Mouse (Mus musculus) C2C12 (cell line): Measurements from ENCODE around the gene Rhoh. TPM values are rescaled to one million over a fixed set of nuclear protein-coding genes. Genes with fewer than 3 reads are reported as not detected.

ENCODE experiments used
- H3K27me3 ChIP-seq: one replicate; pipeline ENCODE4 v1.6.1; 2011; ENCODE audit not compliant: control insufficient read depth, insufficient read depth, insufficient read length
- H3K36me3 ChIP-seq: one replicate; pipeline ENCODE4 v1.6.1; 2011; ENCODE audit not compliant: control insufficient read depth, insufficient read depth
- H3K4me3 ChIP-seq: one replicate; pipeline ENCODE4 v1.5.1; 2011; ENCODE audit warnings: mild to moderate bottlenecking, control low read depth; ENCODE audit not compliant: poor library complexity, insufficient read depth, severe bottlenecking
- H3K79me2 ChIP-seq: one replicate; pipeline ENCODE4 v1.6.1; 2011; ENCODE audit not compliant: control insufficient read depth, insufficient read depth
- H3K79me3 ChIP-seq: one replicate; pipeline ENCODE4 v1.6.1; 2011; ENCODE audit warnings: low read depth, control low read depth
- H3ac ChIP-seq: one replicate; pipeline ENCODE3; 2011; ENCODE audit warnings: low read depth; ENCODE audit not compliant: control insufficient read depth, insufficient read length
- CEBPB ChIP-seq: IDR thresholded peaks from one replicate; pipeline ENCODE4 v1.6.1; 2011; ENCODE audit warnings: low read depth, mild to moderate bottlenecking, control low read depth, moderate library complexity
- CTCF ChIP-seq: IDR thresholded peaks from one replicate; pipeline ENCODE4 v1.5.1; 2011; ENCODE audit not compliant: control insufficient read depth, insufficient read depth, insufficient read length
- FOSL1 ChIP-seq: IDR thresholded peaks from one replicate; pipeline ENCODE4 v1.8.0; 2011; ENCODE audit warnings: mild to moderate bottlenecking, low read length; ENCODE audit not compliant: poor library complexity, insufficient read depth, severe bottlenecking
- MAX ChIP-seq: IDR thresholded peaks from one replicate; pipeline ENCODE4 v1.6.1; 2011; ENCODE audit warnings: mild to moderate bottlenecking, control low read depth
- MYOD1 ChIP-seq: IDR thresholded peaks from one replicate; pipeline ENCODE4 v1.6.1; 2011; ENCODE audit warnings: low read depth; ENCODE audit not compliant: control insufficient read depth, insufficient read length
- MYOG ChIP-seq: IDR thresholded peaks from one replicate; pipeline ENCODE4 v1.6.1; 2011; ENCODE audit not compliant: control insufficient read depth, insufficient read length; ENCODE audit errors: extremely low read depth
- USF1 ChIP-seq: IDR thresholded peaks from one replicate; pipeline ENCODE4 v1.6.1; 2011; ENCODE audit warnings: low read depth, mild to moderate bottlenecking, control low read depth, moderate library complexity
- polyA plus RNA-seq: library from polyadenylated mRNA; unstranded; fragments of >200 nt; fragmentation: generic; extraction: Trizol; gene quantifications from one replicate; pipeline ENCODE4 v1.2.1, GENCODE M21; 2012; ENCODE audit warnings: missing spikeins

The Rhoh gene
- polyA plus RNA-seq, 1 experiment: not detected

DNA sequence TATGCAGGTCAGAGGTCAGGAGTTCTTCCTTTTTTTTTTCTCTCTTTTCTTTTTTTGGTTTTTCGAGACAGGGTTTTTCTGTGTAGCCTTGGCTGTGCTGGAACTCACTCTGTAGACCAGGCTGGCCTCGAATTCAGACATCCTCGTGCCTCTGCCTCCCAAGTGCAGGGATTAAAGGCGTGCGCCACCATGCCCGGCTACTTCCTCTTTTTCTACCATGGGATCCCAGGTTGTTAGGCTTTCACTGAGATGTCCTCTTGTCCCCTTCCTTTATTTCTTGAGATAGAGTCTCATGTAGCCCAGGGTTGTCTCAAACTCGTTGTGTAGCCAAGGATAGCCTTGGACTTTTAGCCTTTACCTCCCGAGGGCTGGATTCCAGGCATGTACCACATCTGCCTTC is 14.5 kb upstream of the Rhoh start:
- H3ac ChIP-seq: no peak overlapping the region
- no peak overlapping the region for H3K4me3 ChIP-seq
- no peaks in the 10 kb centered on the region for H3K79me2 ChIP-seq
- H3K36me3 ChIP-seq: no peaks in the 10 kb centered on the region
- no peaks in the 10 kb centered on the region for H3K79me3 ChIP-seq
- TF ChIP-seq CTCF (no peak), FOSL1 (no peak), MYOD1 (no peak), USF1 (no peak), CEBPB (no peak), MYOG (no peak), MAX (no peak)
- H3K27me3 ChIP-seq: no peaks in the 10 kb centered on the region

DNA sequence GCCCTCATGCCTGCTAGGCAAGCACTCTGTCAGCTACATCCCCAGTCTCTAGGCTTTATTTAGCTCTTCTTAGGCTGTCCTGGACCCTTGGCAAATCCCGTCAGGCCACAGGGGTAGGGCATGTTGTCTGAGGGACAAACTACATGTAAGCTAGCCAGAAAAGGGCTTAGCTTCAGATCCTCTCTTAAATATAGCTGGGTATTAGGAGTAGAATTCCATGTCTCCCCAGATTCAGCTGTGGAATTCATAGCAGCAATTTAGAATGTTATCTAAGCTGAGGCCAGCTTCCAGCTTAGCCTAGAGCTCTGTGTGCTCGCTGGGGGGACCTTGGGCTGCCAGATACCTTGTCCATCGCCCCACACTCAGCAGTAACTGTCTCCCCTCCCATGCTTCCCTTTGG is 14.1 kb upstream of the Rhoh start:
- H3K79me2 ChIP-seq: no peaks in the 10 kb centered on the region
- H3K79me3 ChIP-seq: no peaks in the 10 kb centered on the region
- no peak overlapping the region for H3K4me3 ChIP-seq
- no peak overlapping the region for H3ac ChIP-seq
- no peaks in the 10 kb centered on the region for H3K27me3 ChIP-seq
- no peaks in the 10 kb centered on the region for H3K36me3 ChIP-seq
- TF ChIP-seq CTCF (no peak), USF1 (no peak), MYOD1 (no peak), MYOG (no peak), MAX (no peak), FOSL1 (no peak), CEBPB (no peak)

GRCm38 (mm10) chr5:65847656-65848055 is 13.4 kb upstream of the Rhoh start:
- Histone ChIP-seq H3ac (no peak overlapping the region), H3K79me2 (no peaks in the 10 kb centered on the region), H3K79me3 (no peaks in the 10 kb centered on the region), H3K27me3 (no peaks in the 10 kb centered on the region), H3K4me3 (no peak overlapping the region), H3K36me3 (no peaks in the 10 kb centered on the region)
- TF ChIP-seq FOSL1: no peak

DNA sequence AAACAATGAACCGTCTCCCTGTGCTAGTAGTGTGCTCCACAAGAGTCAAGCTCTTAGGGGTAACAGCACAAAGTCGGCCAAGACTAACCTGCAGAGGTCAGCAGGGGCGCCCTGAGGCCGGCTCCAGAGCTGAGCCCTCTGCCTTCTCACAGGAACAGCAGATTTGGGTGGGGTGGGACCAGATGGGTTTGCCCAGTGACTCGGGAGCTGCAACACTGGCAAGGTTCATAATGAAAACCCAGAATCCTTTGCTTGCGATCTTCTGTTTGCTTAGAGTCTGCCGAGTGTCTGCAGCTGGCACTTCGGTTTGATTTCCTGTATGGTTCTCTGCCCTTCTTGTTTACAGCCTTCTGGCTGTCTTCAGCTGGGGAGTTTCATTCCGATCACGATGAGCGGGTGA is 10.2 kb upstream of the Rhoh start:
- Histone ChIP-seq H3ac (no peak overlapping the region), H3K4me3 (no peak overlapping the region), H3K79me3 (no peaks in the 10 kb centered on the region), H3K79me2 (no peaks in the 10 kb centered on the region), H3K27me3 (no peaks in the 10 kb centered on the region), H3K36me3 (no peaks in the 10 kb centered on the region)
- no peak for TF ChIP-seq MAX
- TF ChIP-seq CEBPB: no peak
- TF ChIP-seq CTCF: no peak
- no peak for TF ChIP-seq MYOD1
- TF ChIP-seq FOSL1: no peak
- TF ChIP-seq MYOG: no peak
- no peak for TF ChIP-seq USF1

GRCm38 (mm10) chr5:65854786-65855191 is 6.2 kb upstream of the Rhoh start:
- TF ChIP-seq FOSL1 (no peak), MYOD1 (no peak), CTCF (no peak), MYOG (no peak), MAX (no peak), USF1 (no peak), CEBPB (no peak)
- H3K79me2 ChIP-seq: no peaks in the 10 kb centered on the region
- H3K4me3 ChIP-seq: no peak overlapping the region
- no peaks in the 10 kb centered on the region for H3K36me3 ChIP-seq
- no peak overlapping the region for H3ac ChIP-seq
- H3K79me3 ChIP-seq: no peaks in the 10 kb centered on the region
- no peaks in the 10 kb centered on the region for H3K27me3 ChIP-seq

DNA sequence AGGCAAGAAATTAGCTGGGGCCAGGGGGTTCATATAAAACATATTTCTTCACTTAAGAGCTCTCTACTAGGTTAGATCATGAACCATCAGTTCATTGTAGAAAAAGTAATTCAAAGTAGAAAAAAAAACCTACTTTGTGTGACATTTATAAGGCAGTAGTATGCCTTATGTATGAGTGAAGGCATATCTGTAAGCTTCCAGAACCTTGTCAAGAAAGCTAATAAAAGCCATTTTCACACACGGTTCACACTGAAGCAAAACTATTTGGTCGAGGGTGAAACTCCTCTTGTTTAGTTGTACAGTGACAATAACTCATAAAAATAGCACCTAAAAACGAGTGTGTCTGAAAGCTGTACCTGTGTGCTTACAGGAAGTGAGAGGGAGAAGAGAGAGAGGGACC is 5.4 kb upstream of the Rhoh start:
- no peak overlapping the region for H3K4me3 ChIP-seq
- H3K79me3 ChIP-seq: no peaks in the 10 kb centered on the region
- no peaks in the 10 kb centered on the region for H3K36me3 ChIP-seq
- no peak overlapping the region for H3ac ChIP-seq
- TF ChIP-seq CEBPB (no peak), MYOD1 (no peak), FOSL1 (no peak), MYOG (no peak), CTCF (no peak), MAX (no peak), USF1 (no peak)
- H3K27me3 ChIP-seq: no peaks in the 10 kb centered on the region
- H3K79me2 ChIP-seq: no peaks in the 10 kb centered on the region
